Mouse (Mus musculus) lung, postnatal 25 days (tissue): ENCODE results near the gene Yjefn3.

ENCODE experiments used
- DNase-seq: peaks from one replicate; pipeline ENCODE4 v3.0.0; 2022; ENCODE audit warnings: low spot score

Gene Yjefn3

DNA sequence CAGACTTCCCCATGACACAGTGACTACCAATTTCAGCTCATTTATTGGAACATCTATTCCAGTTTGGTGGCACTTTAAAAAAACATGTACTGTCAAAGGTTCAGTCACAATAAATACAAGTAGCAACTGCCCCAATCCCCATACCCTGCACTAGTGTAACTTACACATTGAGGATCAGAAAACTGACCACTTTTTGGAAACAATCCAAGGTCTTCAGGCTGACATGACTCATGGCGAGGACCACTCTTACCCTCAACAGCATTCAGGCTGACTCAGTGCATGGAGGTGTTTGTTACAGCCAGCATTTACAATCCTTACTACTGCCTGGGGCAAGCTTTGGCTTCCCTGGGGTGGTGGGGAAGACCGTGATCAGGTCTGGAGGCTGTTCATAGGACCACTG lies 4.6 kb upstream of the Yjefn3 start:
- DNase-seq: no peak

DNA sequence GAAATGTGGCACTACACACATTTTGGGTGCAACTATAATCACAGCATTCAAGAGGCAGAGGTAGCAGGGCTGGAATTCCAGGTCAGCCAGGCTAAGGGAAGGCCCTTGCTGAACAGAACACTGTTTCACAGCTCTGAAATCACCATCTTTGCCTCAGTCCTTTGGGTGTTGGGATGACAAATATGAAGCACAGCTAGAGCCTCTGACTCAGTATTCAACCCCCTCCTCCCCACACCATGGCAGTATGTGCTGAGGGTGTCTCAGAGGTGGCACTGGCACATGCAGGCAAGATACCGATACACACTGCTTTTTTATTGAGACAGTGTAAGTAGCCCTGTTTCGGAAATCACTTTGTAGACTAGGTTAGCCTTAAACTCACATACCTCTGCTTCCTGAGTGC lies 3.7 kb upstream of the Yjefn3 start:
- no peak for DNase-seq

DNA sequence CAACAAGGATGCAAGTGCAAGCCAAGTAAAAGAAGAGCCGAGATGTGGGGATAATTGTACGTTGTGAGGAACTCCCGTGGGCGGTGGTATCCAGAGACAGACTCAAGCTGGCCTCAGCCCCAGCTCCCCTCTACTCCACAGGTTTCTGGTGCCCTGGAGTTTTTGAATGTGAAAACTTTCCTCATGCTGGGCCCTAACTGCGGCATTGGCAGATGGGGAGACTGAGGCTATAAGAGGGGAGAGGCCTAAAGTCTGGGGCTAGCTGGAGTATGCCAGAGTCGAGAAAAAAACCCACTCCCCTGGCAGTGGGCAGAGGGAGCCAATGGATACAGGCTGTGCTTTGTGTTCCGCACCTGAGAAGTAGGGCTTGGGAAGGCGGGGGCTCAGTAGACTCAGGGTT lies 1.6 kb upstream of the Yjefn3 start:
- DNase-seq: no peak

DNA sequence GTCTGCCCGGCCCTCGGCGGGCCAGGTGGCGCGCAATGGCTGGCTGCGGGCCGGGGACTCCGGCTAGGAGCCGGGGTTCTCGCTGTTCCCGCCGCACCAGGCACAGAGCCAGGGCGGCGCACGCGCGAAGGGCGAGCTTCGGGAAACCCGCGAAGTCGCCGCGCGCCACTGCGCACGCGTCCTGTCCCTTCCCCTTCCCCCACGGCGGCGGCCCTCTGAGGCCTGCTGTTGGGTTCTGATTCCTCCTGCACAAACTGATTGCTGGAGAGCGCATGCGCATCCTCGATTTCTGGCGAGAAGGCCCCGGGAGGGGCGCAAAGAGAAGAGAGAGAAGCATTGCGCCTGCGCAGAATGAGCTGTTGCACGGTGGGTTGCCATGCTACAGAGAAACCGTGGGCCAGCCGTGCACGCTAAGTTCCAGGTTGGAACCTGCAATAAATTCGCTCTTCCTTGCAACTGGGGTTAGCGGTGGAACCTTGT lies 591 bp upstream of the Yjefn3 start:
- peak; percentile 99 for DNase-seq

DNA sequence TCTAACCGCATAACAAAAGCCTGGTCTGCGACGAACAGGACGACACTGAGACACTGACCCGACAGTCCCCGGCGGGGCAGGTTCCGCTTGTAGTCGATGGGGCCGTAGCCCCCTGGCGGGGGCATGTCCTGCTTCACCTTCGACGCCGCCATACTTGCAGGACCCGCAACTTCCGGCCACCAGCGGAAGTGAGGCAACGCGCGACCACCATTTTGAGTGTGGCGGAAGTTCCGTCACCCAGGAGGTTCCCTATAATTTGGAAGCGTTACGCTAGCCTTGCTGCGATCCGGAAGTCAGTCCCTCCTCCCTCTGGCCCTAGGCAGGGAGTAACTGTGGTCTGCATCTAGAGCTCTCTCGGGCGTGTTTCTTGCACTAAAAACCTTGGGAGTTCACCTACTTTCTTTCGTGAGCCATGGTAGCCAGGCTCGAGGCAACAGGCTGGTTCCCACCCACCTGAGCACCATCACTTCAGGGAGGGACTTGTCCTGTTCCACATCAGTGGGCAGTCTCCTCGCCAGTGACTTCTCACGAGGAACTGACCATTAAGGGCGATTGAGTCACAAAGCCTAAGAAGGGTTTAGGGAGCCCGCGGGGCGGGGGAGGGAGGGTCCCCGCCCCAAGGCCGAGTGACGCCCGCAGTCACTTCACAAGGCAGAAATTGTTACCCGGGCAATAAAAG lies 889 bp downstream of the Yjefn3 start:
- DNase-seq: peak; percentile 97

DNA sequence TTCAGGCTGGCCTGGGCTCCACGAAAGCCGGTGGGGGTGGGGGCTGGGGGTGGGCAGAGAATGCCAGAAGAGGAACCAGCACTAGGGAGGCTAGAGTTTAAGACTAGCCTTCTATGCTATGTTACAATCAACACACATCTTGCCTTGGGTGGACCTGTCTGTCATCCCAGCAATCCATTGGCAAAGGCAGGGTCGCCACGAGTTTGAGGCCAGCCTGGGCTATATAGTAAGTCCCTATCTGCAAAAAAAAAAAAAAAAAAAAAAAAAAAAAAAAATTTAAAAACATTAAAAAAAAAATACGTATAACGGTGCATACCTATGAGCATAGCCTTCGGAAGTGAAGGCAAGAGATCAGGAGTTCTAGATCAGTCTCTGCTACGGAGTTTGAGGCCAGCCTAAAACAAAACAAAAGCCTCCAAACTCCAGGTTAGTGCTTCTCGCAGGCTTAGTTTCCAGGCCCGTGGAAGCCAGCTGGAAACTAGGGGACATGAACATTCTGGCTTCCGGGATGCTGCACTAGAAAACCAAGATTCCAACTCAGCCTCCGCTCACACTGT lies 1.5 kb downstream of the Yjefn3 start:
- no peak for DNase-seq

DNA sequence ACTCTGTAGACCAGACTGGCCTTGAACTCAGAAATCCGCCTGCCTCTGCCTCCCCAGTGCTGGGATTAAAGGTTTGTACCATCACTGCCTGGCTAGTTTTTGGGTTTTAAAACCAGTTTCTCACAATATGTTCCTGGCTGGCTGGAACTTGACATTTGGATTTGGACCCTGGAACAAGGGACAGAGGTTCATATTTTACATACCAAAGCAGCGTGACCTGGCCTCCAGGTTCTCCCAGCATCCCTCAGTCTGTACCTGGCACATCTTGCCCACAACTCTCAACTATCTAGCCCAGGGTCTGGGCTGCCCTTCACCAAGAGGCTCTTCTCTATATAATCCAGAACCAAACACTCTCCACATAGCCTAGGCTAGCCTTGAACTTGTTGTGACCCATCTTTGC lies 2.6 kb downstream of the Yjefn3 start:
- DNase-seq: no peak

DNA sequence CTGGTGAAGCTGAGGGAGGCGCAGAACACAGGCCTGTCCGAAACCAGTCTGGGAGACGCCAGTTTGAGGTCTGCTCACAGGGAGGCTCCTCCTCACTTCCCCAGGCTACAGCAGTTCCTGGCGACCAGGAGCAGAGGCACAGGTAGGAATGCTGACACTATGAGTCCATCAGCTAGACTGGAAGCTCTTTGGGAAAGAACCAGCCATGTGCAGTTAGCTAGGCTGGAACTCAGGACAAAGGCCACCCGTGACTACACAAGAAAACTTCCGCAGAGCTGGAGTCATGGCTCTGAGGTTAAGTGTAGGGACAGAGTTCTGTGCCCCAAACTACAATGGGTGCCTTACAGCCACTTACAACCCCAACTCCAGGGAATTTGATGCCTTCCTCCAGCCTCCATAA lies 4.7 kb downstream of the Yjefn3 start:
- DNase-seq: no peak

DNA sequence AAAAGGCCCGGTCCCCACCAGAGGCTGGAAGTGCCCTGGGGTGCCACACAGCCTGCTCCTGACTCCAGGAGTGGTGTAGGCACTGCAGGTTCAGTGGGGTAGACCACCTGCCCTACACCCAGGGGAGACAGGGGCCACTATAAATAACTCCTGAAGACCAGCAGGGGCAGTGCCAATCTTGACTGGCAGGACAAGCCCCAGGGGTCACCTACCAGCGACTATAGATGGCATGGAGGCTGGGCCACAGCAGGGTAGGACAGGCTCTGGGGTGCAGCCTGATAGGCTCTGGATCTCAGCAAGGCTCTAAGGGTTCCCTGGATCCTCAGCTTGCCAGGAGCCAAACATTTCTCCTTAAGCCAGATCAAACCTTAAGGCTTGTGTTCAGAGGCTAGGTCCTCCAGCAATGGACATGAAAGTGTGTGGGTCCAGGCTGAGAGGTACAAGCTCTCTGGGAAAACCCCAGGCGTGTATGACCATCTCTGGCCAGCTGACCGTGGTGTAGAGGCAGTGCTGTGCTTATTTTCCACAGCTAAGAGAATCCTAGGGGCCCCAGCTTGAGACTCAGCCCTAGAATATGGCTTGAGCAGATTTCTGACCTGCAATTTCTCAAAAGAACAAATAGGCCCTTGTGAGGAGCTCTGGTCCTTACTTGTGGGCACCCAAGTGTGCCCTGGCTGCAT lies 6.6 kb downstream of the Yjefn3 start:
- no peak for DNase-seq

DNA sequence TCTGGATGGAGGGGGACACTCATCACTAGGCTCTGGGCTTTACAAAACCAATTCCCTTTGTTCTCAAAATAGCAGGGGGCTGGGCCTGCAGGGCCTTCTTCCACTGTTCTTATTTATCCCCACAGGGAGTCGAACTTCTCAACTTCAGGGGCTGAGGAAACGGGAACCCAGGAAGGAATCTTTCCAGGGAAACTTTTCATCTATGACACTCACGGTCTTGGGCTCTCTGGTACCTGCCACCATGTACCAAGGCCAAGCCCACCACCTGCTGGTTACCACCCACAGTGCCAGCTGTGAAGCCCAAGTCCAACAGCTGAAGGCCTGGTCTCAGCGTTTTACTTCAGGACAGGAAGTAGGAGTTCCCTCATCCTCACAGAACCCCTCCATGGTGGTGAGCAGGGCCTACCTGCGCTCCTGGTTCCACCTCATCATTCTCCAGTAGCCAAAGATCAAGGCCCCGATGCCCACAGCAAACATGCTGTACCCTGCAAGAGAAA lies 7.6 kb downstream of the Yjefn3 start:
- DNase-seq: no peak

DNA sequence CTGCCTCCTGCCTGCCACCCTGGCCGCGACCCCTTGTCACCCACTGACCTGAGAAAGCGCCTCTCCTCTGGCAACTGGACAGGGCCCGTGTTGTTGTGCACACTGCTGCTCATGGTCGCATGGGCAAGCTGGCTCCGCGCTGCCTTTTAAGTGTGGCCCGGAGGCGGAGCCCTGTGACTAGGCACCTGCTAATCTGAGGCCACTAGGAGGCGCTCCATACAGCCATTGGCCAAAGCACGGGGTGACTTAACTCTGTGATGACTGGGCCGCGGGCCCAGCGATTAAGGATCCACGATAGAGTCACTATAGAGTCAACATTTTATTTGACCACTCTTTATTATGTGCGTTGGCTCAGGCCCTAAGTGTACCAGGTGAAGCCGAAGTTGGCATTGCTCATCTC lies 8.6 kb downstream of the Yjefn3 start:
- DNase-seq: peak; percentile 31

DNA sequence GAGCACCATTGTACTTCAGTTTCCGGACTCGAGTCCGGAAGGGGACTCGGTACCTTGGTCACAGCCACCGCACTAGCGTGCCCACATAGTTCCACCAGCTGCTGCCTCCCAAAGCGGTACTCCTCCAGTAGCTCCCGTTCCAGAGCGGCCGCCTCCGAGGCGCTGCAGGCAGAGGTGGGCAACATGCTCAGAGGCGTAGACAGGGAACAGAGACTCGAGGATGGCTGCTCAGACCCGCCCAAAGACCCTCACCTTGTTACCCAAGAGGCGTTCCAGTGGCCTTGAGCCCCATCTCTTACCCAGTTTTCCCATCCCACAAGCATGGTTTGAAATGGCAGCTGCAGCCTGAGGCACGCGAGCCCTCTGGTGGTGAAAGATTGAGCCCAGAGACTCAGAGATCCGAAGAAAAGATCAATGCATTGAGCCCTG lies 11.7 kb downstream of the Yjefn3 start:
- DNase-seq: no peak

DNA sequence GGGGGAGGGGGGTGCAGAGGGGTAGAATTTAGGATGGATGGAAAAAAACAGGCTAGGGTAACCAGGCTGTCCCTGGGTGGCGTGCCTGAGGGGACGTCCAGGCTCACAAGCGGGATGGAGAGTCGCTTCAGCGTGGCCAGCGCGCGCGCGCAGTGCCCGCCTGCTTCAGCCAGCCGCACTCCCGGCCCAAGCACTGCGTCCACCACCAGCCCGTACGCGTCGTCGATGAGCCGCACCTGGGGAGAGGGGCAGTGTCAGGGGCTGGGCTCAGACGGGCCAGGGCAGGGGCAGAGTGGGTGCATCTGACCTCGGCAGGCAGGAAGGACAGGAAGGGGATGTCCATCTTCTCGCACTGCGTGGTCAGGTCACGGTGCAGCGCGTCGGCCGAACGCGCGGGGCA lies 13.6 kb downstream of the Yjefn3 start:
- no peak for DNase-seq

DNA sequence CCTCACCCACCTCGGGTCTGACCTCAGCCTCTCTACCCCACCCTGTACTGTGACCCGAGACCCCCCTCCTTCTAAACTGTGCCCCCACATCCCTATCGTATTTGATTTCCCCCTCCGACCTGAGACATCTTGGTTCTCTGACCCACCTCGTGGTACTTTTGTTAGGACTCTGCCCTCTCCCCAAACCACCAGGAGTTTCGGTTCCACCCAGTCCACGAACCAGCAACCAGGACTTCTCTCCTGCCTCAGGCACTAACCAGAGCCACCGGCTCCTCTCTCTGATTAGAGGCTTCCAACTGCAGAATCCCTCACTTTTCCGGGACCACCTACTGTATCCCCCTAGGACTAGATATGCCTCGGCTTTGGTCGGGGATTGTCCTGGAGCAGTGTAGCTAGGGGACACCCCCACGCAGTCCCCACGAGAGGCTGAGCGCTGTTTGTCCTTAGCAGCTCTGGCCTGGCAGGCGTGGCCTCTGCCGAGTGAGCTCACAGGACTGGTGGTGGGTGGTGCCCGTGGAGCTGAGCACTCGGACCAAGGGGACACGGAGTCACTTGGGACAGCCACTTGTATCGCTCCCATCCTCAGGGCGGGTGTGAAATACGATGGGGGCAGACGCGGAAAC lies 14.2 kb downstream of the Yjefn3 start:
- no peak for DNase-seq

DNA sequence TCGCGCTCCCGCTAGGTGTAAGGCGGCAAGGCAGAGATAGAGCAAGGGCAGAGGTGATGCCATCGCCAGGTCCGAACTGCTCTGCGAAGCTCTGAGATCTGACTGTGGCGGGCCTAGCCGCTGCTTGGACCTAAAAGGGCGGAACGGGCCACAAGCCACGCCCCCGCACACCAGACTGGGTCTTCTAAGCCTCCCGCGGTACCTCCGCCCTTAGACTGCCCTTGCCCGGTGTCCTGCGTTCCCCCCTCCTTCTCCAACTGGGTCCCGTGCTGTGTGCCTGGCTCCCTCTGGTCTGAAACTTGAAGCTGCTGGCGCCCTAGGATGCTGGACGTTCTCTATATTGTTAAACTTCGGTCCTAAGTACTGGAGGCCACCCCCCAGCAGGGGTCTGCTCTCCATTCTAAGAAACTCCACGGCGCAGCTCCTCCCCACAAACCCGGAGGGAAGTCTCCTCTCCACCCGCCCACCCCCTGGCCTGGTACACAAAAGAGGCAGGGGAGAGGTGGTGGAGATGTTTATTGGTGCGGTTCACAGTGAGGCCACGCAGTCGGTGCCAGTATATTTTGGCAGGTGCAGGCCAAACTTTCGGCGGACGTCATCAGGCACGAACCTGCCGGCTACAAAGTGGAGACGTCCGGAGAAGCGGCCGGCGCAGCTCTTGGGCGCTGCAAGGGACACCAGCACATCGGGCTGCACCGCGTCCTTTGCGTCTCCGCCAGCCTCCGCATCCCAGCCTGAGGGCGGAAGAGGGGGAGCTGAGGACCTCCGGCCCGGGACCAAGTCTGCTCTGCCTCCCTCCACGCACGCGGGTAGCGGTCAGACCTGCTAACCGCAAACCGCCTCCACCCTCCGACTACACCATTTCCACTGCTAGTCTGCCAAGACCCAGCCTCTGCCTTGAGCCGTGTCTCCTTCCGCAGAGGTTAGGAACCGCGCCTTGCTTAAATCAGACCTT lies 14.9 kb downstream of the Yjefn3 start, which contains the start of gene Cilp2:
TSS of gene Cilp2 (minus strand) at position 399 of the 955 bp plus-strand sequence.
- DNase-seq: peak; percentile 21

DNA sequence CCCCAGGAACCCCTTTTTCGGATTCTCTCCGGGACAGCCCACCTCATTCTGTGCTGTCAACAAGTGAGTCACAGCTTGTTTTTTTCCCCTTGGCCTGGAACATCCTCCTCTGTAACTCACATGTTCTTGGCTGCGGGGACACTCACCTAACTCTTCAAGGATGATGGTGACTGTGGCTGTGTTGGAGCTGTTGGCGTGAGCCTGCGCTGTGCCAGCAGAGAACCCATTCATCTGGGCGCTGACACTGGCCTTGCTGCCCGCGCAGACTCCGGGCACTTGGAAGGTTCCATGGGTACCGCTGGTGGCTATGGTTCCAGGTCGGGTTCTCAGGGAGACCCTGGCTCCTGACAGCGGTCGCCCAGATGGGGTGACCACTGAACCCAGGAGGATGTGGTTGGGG lies 18.4 kb downstream of the Yjefn3 start:
- no peak for DNase-seq

DNA sequence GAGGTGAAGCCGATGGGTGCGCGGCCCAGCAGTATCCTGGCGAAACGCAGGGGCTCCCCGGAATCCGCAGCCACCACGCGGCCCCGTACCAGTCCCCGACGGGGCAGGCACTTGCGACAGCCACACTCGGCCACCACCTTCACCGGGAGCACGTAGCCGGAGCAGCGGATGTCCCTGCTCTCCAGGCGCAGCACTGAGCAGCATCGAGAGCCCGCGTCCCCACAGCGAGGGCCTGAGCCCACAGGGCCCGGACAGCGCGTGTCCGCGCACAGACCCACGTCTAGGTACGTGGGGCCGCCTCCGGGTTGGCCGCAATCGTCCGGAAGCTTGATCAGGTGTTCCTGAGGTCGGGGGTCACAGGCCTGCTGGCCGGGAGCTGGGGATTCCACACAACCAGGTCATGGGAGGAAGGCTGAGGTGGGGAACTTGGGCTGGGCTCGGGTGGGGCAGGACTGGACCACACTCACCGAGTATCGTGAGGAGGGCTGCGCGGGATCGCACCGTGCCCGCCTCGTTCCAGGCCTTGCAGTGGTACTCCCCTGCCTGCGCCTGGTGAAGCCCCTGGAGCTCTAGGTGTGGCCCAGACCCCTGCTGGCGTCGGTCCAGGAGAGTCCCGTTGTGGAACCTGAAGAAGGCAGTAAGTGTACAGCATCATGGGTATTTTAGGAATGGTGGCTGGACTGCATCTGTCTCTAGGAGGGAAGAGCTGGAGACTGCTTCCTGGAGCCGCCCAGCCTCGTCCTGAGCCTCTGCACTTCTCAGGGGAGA lies 19.5 kb downstream of the Yjefn3 start:
- DNase-seq: no peak

DNA sequence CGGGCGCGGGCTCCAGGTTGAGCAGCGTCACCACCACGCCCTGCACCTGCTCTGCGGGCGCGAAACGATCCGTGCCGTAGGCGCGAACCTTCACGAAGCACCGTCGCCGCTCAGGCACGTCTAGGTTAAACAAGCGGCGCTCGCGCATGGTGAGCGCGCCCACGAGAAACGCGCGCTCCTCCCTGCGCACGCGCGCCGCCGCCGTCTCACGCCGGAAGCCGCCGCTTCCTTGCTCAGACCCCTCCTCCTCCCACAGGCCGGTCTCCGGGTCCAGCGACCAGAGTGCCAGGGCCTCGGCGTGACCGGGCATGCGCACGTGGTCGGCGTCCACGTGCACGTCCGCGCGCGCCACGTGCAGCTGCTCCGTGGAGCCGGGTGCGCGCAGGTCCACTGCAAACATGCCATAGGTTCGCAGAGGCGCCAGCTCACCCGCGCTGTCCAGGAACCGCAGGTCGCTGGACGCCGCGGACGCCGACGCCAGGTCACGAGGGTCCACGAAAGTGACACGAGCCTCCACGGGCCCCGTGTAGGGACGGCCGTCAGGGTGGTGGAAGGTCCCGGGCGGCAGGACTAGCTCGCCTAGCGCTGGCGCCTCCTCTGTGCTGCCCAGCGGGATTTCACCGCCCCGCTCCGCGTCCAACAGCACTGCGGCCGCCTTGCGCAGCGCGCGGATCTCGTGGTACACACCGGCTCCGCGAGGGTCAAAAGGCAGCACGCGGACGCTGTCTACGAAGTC lies 20.3 kb downstream of the Yjefn3 start:
- peak; percentile 48 for DNase-seq

DNA sequence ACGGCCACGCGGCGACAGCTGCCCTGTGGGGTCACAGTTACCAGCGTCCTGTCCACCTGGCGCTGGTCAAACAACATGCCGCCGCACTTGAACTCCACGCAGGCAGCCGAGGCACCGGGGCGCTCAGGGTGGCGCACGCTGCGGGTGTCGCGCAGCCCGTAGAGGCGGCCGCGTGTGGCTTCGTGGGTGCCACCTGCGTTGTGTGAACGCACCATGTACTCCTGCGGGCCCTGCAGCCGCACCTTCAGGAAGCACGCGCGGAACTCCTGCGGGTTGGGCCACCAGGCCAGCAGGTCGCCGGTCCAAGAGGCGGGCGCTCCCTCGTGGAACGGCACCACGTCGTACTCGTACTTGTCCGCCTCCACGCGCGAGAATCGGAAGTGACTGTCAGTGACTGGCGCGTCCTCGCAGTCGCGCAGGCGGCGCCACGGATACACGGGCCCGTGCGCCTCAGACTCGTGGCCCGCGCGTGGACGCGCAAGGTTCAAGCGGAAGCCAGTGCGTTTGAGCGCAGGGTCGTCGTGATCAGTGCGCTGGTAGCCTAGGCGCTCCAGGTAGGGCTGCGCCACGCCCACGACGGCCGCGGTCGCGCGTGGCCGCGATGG lies 21.1 kb downstream of the Yjefn3 start:
- no peak for DNase-seq

DNA sequence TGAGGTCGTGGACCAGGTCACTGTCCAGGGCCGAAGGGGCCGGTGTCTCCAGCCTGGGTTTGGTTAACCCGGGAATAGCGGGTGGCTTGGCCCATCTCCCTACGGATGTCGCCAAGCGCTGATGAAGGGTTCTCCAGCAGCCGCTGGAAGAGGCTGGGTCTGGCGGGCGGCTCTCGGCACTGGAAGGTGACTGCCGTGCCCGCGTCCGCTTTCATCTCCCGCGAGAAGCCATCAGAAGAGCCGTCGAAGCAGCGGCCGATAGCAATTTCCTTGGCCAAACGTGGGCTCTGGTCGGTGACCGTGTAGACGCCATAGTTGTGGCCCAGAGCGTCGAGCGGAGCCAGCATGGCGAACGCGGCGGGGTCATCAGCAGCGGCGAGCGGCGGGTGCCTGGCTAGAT lies 21.7 kb downstream of the Yjefn3 start:
- DNase-seq: no peak
